Mouse (Mus musculus) frontal cortex, adult 2 months (tissue): ENCODE measurements at regions not wholly inside any gene's neighbourhood (a gene's known extent, or its start where the extent isn't known, plus 50 kb on each side); places are given as distances from the start of the nearest gene placed in this dataset.

ENCODE experiments used
- DNase-seq, 2 experiments: peaks; one replicate each; pipeline ENCODE4 v3.0.0; 2022; ENCODE audit warnings: low spot score in 1 of 2; ENCODE audit errors: extremely low spot score in 1 of 2

DNA sequence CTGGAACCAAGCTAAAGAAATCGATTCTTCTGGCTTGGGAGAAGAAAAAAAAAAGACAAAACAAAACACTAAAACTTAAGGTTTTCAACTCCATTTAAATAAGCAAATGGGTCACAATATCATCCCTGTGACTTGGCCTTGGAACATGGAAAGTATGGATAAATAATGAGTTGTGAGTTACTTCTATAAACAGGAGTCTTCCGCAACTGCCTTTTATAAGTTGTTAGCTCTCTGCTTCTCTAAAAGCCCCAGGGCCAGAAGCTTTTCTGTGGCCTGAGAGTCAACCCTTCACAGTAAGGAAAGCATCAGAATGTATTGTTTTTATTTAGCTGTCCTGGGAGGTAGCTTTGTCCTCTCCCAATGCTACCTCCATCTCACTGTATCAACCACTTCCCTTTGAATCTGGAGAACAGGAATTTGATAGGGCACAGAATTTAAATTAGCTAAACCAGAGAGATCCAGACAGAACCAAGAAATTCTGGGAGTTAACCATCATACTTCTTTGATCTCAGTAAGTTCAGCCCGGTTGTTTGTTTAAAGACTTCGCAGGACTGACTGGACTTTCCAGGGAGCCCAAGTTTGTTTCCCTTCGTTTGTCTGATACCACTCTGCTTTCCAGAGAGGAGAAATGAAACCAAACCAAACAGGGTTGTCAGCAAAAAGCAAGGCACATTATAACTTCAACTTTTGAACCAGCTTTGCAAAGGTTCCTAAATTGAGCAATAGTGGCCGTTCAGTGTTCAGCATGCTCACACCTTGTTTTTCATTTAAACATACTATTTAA lies 178.7 kb upstream of the Gas1 start:
- no peak for DNase-seq

- DNase-seq = no peak
These were observed 181.4 kb upstream of the Gas1 start for GRCm38 (mm10) chr13:60358408-60359060.

- DNase-seq = no peak
These were observed 187.9 kb upstream of the Gas1 start for GRCm38 (mm10) chr13:60364778-60365672.

DNA sequence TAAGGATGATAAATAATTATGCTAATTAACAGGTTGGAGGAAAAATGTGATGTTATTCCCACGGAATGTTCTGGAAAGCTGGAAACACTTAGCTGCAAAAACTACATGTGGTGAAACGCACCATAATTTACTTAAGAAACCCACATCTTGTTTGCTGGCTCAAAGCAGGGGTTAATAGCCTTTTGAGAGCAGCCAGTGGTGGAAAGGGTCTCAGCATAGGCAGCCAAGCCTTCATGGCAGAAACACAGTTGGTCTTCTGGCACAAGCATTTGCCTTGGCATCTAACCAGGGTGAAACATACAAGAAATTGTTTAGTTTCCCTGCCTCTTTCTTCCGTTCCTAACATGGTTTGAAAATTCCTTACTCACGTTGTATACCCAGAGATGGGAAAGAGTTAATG lies 192.1 kb upstream of the Gas1 start:
- DNase-seq = no peak

- no peak for DNase-seq
These were observed 194.5 kb upstream of the Gas1 start for GRCm38 (mm10) chr13:60371656-60372055.

GRCm38 (mm10) chr13:60376705-60377104 lies 199.5 kb upstream of the Gas1 start:
- DNase-seq = no peak

- DNase-seq = no peak
These were observed 205.7 kb upstream of the Gas1 start for GRCm38 (mm10) chr13:60382855-60383254.

- DNase-seq = no peak
These were observed 202.9 kb upstream of the Dapk1 start for GRCm38 (mm10) chr13:60398836-60399235.

GRCm38 (mm10) chr13:60400764-60401487 lies 200.8 kb upstream of the Dapk1 start:
- DNase-seq = no peak

DNA sequence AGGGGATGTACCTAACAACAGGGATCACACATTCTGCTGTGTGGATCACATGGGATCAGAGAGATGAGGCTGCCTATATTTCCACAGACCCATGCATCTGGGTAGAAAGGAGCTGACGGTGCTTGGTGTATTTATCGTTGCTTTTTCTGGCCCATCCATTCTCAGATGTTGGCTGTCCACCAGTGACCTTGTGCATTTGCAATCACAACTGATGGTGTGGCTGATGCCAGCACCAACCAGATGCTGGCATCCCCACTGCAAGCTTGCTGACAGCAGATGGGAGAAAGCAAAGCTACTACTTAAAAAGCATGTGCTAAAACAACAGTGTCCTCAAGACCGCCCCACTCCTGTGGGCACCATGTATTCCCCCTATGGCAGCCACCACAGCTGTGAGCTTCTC lies 198.3 kb upstream of the Dapk1 start:
- no peak for DNase-seq

DNA sequence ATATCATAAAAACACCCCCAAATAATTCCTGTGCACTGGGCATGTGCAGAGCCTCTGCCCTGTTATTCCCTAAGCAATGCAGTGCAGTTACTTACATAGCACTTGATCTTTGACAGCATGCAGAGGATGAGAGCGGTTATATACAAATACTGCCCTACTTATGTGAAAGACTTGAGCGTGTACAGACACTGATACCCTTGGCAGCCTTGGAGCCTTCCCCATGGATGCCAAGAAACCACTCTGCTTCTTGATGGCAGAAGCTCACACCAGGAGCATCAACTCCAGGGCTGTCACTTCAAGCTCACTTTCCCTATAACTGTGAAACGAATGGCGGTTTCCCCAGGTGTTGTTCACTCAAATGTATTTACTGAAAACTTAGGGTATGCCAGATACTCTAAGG lies 194.4 kb upstream of the Dapk1 start:
- DNase-seq = no peak

DNA sequence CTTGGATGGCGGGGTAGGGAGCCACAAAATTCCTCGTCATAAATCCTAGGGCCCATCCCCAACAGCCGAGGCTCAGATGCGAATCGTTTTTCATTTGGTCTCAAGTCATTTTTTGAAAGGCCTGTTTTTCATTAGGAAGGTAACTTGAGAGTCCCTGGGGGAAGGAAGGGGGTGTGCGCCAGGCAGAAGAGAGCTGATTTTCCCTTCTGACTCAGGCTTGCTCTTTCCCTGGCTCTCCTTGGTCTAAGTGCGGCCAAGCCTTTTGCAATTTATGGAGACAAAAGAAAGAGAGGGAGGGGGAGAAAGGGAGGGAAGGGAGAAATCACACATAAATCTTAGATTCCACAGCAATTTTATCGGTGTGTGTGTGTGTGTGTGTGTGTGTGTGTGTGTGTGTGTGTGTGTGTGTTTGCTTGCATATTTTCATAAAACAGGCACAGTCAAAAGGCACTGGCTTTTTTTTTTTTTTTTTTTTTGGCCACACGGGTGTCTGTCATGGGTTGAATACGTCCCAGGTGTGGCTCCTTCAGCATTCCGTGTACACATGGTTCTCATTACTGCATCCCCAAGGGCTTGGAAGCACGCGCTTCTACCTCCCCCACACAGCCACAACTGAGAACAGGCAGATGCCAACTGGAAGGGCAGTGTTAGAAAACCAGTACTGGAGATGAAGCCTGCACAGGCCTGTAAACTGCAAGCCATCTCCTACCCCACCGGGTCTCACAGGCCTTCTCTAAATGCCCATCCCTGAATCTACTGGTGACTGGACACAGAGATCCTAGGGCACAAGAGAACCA lies 191.8 kb upstream of the Dapk1 start:
- no peak for DNase-seq

GRCm38 (mm10) chr13:60416024-60416423 lies 185.7 kb upstream of the Dapk1 start:
- DNase-seq = no peak

- no peak for DNase-seq
These were observed 184.7 kb upstream of the Dapk1 start for GRCm38 (mm10) chr13:60417015-60417414.

DNA sequence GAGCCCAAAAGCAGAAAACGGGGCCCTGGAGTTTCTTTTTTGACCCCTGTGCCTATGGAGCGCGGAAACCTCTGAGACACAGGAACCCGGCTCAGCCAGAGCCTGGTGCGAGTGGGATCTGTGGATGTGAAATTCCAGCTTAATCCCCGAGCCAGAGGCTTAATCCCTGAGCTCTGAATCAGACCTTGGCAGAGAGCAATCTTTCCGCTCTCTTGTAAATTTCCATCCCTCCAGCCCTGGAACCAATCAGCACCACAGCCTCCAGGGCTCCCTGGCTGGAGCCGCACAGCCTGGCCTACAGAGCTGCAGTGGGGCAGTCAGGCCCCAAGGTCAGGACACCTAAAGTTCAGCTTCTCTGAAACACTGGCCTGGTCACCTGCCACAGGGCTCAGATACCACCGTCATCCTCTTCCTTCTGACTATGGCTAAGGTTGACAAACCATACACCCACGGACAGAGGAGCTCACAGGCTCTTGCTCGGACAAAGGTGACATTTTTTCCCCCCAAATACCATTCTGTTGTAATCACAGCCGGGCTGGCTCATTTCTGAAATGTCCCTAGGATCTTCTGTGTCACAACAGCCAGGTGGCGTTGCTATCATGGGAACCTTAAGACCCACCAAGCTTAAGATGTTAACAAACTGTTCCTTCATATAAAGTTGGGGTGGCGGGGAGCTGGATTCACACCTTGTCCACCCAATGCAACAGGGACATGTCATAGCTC lies 184.2 kb upstream of the Dapk1 start:
- DNase-seq = peak in 1 of 2 experiments; percentile 13

GRCm38 (mm10) chr13:60420386-60420785 lies 181.4 kb upstream of the Dapk1 start:
- DNase-seq = no peak

GRCm38 (mm10) chr13:60420842-60421696 lies 180.7 kb upstream of the Dapk1 start:
- DNase-seq = no peak

- DNase-seq = no peak
These were observed 177.5 kb upstream of the Dapk1 start for GRCm38 (mm10) chr13:60424267-60424666.
